Mouse (Mus musculus) megakaryocyte, embryonic 14.5 days (primary cell): ENCODE results near the gene Lrrc41.

ENCODE experiments used
- FLI1 ChIP-seq: IDR thresholded peaks from 2 replicates; pipeline ENCODE4 v1.6.1; 2012; ENCODE audit warnings: low read length, inconsistent platforms, mixed read lengths
- GATA1 ChIP-seq: IDR thresholded peaks from 3 replicates; pipeline ENCODE4 v1.6.1; 2012; ENCODE audit warnings: mixed read lengths, low read length, inconsistent platforms, borderline replicate concordance

GRCm38 (mm10) chr4:116032906-116033305 lies 42.2 kb upstream of the Lrrc41 start:
- TF ChIP-seq GATA1: no peak
- no peak for TF ChIP-seq FLI1
